Mouse (Mus musculus) layer of hippocampus, adult 9-10 months (tissue): ENCODE measurements around the gene Mpp3.
"Not testable (repeated sequence)": the region's sequence is repeated elsewhere in the genome, so short reads cannot be mapped to it uniquely, and the experiment has no call there.

Source experiments
- DNase-seq: peaks from one replicate; pipeline ENCODE4 v3.0.0; 2022; ENCODE audit warnings: low spot score

The Mpp3 gene

GRCm38 (mm10) chr11:102010140-102010539, 18.1 kb downstream of the Mpp3 start:
- DNase-seq, result no peak

GRCm38 (mm10) chr11:102008954-102009637, 19.2 kb downstream of the Mpp3 start:
- DNase-seq, result no peak

GRCm38 (mm10) chr11:102008372-102008771, 19.9 kb downstream of the Mpp3 start:
- DNase-seq, result no peak

- no peak for DNase-seq
Observed at GRCm38 (mm10) chr11:102006688-102007087, 21.6 kb downstream of the Mpp3 start.

- DNase-seq, result no peak
Observed at GRCm38 (mm10) chr11:102006271-102006670, 22.0 kb downstream of the Mpp3 start.

- no peak for DNase-seq
Observed at GRCm38 (mm10) chr11:102004251-102004650, 24.0 kb downstream of the Mpp3 start.

- no peak for DNase-seq
Observed at GRCm38 (mm10) chr11:101999466-101999865, 28.8 kb downstream of the Mpp3 start.

- no peak for DNase-seq
Observed at GRCm38 (mm10) chr11:101998258-101998657, 30.0 kb downstream of the Mpp3 start.

- DNase-seq, result no peak
Observed at GRCm38 (mm10) chr11:101995938-101996337, 32.3 kb downstream of the Mpp3 start.

- DNase-seq, result no peak
Observed at GRCm38 (mm10) chr11:101994100-101994499, 34.2 kb downstream of the Mpp3 start.

- no peak for DNase-seq
Observed at GRCm38 (mm10) chr11:101992411-101992810, 35.9 kb downstream of the Mpp3 start.

- DNase-seq, result no peak
Observed at GRCm38 (mm10) chr11:101991813-101992212, 36.4 kb downstream of the Mpp3 start.

GRCm38 (mm10) chr11:101990244-101990643, 38.0 kb downstream of the Mpp3 start:
- DNase-seq, result no peak

- DNase-seq, result no peak
Observed at GRCm38 (mm10) chr11:101986913-101987312, 41.3 kb downstream of the Mpp3 start, which contains the start of gene Dusp3. TSS of gene Dusp3 (minus strand) at chr11:101987013.

- peak; percentile 89 for DNase-seq
Observed at GRCm38 (mm10) chr11:101985990-101986389, 42.3 kb downstream of the Mpp3 start.

- not testable (repeated sequence) for DNase-seq
Observed at GRCm38 (mm10) chr11:101985450-101985849, 42.8 kb downstream of the Mpp3 start.

GRCm38 (mm10) chr11:101984054-101985025, 43.9 kb downstream of the Mpp3 start, which contains the start of gene Cfap97d1:
TSS of gene Cfap97d1 (plus strand) at chr11:101984279.
- peak; percentile 94 for DNase-seq

- DNase-seq, result no peak
Observed at GRCm38 (mm10) chr11:101983431-101983921, 44.8 kb downstream of the Mpp3 start.

GRCm38 (mm10) chr11:101982981-101983411, 45.3 kb downstream of the Mpp3 start:
- no peak for DNase-seq

- DNase-seq, result no peak
Observed at GRCm38 (mm10) chr11:101981850-101982249, 46.4 kb downstream of the Mpp3 start.

GRCm38 (mm10) chr11:101980603-101981157, 47.6 kb downstream of the Mpp3 start:
- no peak for DNase-seq

- DNase-seq, result no peak
Observed at GRCm38 (mm10) chr11:101979140-101979539, 49.1 kb downstream of the Mpp3 start.
